Mouse (Mus musculus) MN1 (cell line): ENCODE data around the gene Slc12a4.

Experiments
- DNase-seq: peaks from one replicate; pipeline ENCODE4 v3.0.0-alpha.2; 2016; ENCODE audit warnings: low spot score

Gene Slc12a4

DNA sequence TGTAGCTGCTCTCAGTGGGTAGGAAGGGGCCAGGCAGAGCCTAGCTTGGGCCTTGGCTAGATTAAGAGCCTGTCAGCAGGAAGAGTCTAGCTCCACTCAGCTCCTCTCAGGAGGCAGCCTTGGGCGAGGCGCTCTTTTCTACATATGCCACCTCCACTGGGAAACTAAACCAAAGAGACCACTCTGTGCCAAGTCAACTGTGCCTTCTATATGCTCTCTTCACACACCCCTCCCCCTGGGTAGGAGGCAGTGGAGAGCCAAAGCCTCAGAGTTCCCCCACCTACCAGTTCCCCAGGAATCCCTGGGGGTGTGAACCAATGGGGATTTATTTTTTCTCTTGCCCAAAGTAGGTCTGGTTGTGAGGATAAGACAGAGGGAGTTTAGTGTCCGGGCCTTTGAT, 34.6 kb downstream of the Slc12a4 start:
- no peak for DNase-seq

GRCm38 (mm10) chr8:105930602-105931001, 35.3 kb downstream of the Slc12a4 start:
- DNase-seq, result peak; percentile 80

- no peak for DNase-seq
These were observed 40.8 kb downstream of the Slc12a4 start for GRCm38 (mm10) chr8:105925123-105925522.

GRCm38 (mm10) chr8:105919390-105919789, 46.5 kb downstream of the Slc12a4 start:
- DNase-seq, result no peak

- DNase-seq, result no peak
These were observed 64.8 kb downstream of the Slc12a4 start for GRCm38 (mm10) chr8:105900941-105901616.

DNA sequence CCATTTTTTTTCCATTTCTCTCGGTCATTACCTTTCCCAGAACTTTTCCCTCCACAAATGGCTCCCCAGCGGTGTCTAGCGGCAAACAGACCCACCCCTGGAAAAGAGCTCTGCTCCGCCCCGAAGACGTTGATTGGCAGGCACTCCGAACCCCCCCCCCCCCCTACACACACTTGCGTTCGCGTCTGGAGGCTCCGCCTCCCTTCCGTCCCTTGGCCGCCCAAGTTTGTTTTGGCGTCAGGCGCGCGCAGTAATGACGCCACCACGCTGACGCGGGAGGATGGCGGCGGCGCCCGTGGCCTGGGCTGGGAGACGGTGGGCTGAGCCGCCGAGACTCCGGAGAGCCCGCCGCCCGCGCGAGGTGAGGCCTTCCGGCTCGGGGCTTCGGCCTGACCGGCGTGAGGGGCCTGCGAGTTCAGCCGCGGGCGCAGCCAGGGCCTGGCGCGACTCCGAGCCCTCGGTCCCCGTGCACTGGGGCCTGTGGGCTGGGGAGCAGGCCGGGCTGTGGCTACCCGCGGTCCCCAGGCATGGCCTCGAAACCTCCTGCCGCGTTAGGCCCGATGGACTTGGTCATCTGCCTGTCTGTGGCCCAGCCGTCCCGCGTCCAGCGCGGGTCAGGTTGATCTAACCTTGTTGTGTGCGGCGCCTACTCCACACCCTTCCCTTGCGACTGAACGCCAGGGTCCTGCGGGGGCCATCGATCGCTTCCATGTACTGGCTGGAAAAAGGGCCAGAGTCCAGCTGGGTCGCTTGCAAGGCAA, 65.5 kb downstream of the Slc12a4 start, which contains the start of gene Pskh1:
Gene Pskh1 (plus strand): TSS at position 262 of the 761 bp plus-strand sequence.
- peak; percentile 95 for DNase-seq

DNA sequence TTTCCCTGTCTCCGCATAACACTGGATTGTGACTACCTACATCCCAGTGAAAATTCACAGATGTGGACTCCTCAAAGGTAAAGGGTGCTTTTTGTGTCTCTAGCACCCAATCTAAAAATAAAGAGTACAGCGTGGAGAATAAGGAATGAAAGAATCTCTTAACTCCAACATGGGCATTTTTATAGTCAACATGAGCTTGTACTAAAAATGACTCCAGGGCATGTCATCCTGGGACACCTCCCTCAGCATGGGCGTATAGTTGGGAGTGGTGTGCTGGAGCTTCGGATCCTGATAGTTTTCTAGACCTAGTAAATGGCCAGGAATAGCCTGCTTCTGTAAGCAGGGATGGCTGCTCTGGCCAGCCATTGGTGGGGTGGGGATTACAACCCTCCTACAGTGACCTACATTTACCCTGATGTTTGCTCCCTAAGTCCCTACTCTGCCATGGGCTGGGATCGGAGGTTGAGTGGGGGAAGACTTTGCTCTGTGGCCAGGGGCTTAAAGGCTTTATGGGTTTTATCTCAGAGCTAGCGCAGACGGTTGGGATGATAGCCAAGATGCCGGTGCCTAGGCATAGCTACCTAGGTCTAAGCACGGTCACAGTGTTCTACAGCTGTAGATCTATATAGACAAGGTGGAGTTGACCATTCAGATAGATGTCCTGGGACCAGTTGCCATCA, 68.0 kb downstream of the Slc12a4 start:
- no peak for DNase-seq
